Mouse (Mus musculus): ENCODE measurements at regions not wholly inside any gene's neighbourhood (a gene's known extent, or its start where the extent isn't known, plus 50 kb on each side); places are given as distances from the start of the nearest gene placed in this dataset.

DNA sequence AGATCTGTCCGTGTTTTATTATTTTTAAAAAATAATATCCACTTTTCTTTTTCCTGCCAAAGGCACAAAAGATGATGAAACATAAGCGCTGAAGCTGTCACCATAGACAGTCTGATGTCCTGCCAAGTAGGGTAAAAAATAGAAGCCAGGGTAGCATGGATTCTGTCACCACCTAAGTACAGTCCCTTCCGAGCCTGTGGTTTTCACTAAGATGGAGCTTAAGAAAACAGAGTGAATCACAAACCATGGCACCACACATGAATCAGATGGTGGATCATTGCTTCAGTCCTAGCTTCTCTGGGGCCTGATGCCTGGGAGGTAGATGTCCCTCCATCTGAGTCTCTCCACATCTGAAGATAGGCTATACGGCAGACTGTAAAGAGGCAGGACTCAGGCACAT, 55.9 kb upstream of the Fmod start:
- no peak for DNase-seq (ENCODE audit: low spot score)

GRCm38 (mm10) chr1:133978271-133978988, 57.2 kb upstream of the Prelp start:
- peak; percentile 52 for DNase-seq (ENCODE audit: low spot score)

DNA sequence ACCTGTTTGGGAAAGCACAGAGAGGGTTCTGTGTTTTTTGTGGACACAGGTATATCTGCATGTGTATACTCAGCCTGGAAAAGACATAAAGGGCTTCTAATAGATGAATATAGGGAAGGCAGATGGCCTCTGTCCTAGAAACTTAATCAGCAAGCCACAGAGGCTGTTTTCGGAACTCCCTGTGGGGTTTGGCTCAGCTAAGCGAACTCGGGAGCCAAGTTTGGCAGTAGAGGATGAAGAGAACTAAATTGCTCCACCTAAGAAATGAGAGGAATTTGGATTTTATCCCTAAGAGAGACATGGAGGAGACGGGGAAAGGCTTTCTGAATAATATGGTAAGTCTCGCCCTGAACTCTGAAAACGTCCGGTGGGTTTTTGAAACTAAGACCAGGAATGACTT, 56.0 kb upstream of the Prelp start:
- no peak for DNase-seq (ENCODE audit: low spot score)

DNA sequence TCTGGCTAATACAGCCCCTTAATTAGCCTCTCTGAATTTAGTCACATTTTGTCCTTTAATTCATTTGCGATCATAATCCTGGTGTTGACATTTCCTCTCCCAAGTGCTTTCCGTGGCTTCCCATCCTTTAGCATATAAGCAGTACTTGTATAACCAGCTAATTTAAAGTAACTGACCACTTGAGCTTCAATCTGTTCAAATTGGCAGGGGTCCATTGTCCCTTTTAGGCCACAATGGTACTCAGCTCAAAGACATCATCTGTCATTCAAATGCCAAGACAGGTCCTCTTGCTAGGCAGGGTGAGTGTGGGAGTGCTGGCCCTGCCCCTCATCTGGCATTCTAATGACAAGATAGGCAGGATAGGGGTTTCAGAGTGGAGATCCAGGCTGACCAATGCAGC, 52.6 kb upstream of the Prelp start:
- no peak for DNase-seq (ENCODE audit: low spot score)

DNA sequence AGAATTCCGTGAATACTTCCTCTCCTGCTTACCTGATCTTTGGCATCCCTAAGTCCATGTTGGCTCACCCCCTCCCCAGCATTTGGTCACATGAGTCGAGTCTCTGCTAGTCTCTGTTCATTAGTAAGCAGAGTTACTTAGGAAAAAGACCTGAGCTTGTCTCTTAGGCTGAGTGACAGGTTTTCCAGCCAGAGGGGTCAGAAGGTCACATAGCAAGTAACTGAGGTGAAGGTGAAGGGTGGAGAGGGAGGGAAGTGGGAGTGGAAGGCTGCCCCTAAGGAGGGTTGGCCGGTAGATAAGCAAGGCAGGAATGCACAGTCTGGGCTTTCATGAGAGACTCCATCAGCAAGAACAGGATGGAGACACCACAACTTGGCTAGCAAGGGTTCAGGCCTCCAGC, 50.1 kb upstream of the Prelp start:
- DNase-seq (ENCODE audit: low spot score), result no peak

All from urinary bladder, adult 2 months (tissue).